Mouse (Mus musculus) embryonic fibroblast, embryonic 13.5 days (primary cell): ENCODE data around the gene Ppard. TPM values are rescaled to one million over a fixed set of nuclear protein-coding genes. Genes with fewer than 3 reads are reported as not detected.

ENCODE experiments used
- H3K27ac ChIP-seq: 2 replicates; pipeline ENCODE4 v1.5.1; 2012; ENCODE audit warnings: low read length, control low read depth, inconsistent platforms; ENCODE audit not compliant: insufficient read depth
- H3K4me1 ChIP-seq: 2 replicates; pipeline ENCODE4 v1.6.1; 2011; ENCODE audit warnings: low read length; ENCODE audit not compliant: control insufficient read depth, insufficient read depth
- H3K4me3 ChIP-seq: 2 replicates; pipeline ENCODE4 v1.5.1; 2011; ENCODE audit warnings: mild to moderate bottlenecking, control low read depth, low read length; ENCODE audit not compliant: insufficient read depth
- CTCF ChIP-seq: IDR thresholded peaks from 2 replicates; pipeline ENCODE4 v1.5.1; 2011; ENCODE audit warnings: mild to moderate bottlenecking, control low read depth, low read length, moderate library complexity, borderline replicate concordance; ENCODE audit not compliant: insufficient read depth
- POLR2A ChIP-seq: IDR thresholded peaks from 2 replicates; pipeline ENCODE4 v1.6.1; 2011; ENCODE audit warnings: low read depth, mild to moderate bottlenecking, control low read depth, low read length, moderate library complexity
- polyA plus RNA-seq: library from polyadenylated mRNA; stranded (reverse); fragments of >200 nt; gene quantifications from 2 replicates; pipeline ENCODE4 v1.2.4, GENCODE M21; 2011; ENCODE audit warnings: low read depth; ENCODE audit not compliant: missing spikeins, insufficient read length

Gene Ppard
- polyA plus RNA-seq, 1 experiment = 31.6 TPM

DNA sequence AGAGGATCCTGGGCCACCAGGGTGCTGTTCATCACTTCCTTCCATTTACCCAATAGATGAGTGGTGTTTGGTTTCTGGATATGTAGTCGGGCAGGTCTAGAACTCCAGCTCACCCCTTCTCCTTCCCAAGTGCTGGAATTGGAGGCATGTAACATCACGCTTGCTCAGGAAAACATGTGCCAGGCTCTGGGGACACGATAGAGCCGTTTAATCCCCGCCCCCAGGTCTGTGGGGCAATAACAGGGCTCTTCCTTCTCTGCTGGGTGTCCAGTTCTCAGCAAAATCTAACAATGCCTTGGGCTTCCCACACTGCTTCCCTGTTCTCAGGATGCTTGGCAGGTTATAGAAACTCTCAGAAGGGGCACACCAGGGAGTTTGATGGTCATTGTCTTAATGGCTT lies 4.9 kb downstream of the Ppard start:
- TF ChIP-seq POLR2A (no peak), CTCF (no peak)
- Histone ChIP-seq H3K27ac (no peak overlapping the region), H3K4me3 (no peak overlapping the region), H3K4me1 (peaks cover 5% of the 10 kb centered on the region; the same call in 1 of the 2 replicates)

DNA sequence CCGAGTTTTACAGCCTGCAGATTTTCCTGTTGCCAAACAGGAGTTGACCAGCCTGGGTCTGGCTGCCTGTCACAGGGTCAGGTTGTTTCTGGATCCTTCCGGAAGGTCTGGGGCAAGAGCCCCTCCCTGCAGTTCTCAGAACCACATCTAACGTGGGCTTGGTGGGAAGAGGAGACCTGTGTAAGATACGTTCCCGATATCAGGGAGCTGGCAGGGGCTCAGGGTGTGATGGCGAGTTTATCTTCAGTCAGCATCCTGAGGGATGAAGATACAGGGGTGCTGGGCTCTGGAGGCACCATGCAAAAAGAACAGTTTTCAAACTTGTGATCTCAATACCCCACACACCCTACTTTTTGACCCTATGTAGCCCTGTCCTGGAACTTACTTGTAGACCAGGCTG lies 5.4 kb downstream of the Ppard start:
- Histone ChIP-seq H3K4me1 (peaks cover 5% of the 10 kb centered on the region; the same call in 1 of the 2 replicates), H3K27ac (no peak overlapping the region), H3K4me3 (no peak overlapping the region)
- TF ChIP-seq CTCF (no peak), POLR2A (no peak)

DNA sequence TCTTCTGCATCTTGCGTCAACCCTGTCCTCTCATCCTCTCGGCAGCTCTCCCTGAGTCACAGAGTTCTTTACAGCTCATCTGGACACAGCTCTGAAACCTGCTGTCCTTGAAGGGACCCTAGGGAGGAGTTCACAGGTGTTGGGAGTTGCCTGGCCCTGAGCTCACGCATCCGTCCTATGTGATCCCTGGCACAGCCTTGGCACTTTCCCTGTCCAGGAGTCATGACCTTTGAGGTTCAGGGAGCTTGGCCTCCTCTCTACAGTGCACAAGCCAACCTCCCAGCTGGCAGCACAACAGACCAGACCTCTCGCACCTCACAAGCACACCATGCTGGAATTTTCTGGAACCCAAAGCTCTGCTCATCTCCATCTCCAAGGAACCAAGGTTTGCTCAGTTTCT lies 8.3 kb downstream of the Ppard start:
- no peak overlapping the region for H3K4me3 ChIP-seq
- no peak overlapping the region for H3K27ac ChIP-seq
- no peaks in the 10 kb centered on the region for H3K4me1 ChIP-seq
- TF ChIP-seq CTCF (no peak), POLR2A (no peak)

DNA sequence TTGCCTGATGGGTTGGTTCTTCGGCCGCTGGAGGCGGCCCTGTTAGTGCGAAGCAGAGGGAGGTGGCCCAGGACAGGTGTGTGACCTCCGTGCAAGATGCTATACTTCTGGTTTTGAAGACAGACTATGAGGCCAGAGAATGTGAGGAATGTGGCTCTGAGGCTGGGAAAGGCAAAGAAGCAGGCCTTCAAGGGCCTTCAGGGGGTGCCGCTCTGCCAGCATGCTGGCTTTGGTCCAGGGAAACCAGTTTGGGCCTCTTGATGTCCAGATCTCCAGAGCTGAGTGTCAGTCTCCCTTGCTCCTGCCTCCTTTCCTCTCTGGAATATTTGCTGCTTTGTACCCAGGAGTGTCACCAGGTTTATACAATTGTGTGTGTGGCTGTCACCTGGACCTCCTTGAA lies 9.8 kb downstream of the Ppard start:
- TF ChIP-seq CTCF = no peak
- TF ChIP-seq POLR2A = no peak
- Histone ChIP-seq H3K27ac (no peak overlapping the region), H3K4me1 (peaks cover 4% of the 10 kb centered on the region; the same call in 1 of the 2 replicates), H3K4me3 (no peak overlapping the region)

DNA sequence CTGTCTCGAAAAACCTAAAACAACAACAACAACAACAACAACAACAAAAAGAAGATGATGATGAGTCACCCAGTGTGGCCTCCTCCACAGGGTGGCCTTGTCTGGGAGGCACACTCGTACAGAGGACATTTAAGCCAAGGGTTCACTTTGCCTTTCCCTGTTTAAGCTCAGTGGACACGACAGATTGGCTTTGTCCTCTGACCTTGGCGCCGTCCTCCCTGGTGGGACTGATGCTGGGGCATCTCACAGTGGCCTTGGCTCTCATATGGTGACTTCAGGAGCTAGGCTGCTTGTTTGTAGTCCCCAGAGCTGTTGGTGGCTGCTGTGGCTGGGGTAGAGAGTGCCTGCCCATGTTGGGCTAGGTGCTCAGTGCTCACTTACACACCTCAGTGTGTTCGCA lies 11.7 kb downstream of the Ppard start:
- no peak overlapping the region for H3K4me3 ChIP-seq
- peaks cover 7% of the 10 kb centered on the region for H3K4me1 ChIP-seq
- TF ChIP-seq POLR2A = no peak
- TF ChIP-seq CTCF = no peak
- H3K27ac ChIP-seq = no peak overlapping the region

DNA sequence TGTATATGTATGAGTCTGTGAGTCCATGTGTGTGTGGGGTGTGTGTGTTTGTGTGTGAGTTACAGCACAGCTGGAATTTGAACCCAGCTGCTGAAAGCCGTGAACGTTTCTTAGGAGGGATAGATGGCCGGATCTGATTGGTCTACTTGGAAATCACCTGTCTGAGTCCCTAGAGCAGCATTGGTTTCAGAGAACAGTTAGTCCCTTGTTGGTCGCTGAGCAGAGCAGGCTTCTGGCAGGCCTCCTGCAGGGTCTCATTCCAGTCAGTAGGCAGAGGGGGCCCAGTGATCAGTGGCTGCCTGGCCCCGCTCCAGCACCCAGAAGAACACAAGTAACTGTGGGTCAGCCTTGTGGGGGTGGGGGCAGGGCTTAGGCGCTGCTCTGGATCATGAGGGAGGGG lies 12.2 kb downstream of the Ppard start:
- Histone ChIP-seq H3K4me1 (peaks cover 7% of the 10 kb centered on the region), H3K27ac (no peak overlapping the region), H3K4me3 (no peak overlapping the region)
- TF ChIP-seq POLR2A (no peak), CTCF (no peak)

DNA sequence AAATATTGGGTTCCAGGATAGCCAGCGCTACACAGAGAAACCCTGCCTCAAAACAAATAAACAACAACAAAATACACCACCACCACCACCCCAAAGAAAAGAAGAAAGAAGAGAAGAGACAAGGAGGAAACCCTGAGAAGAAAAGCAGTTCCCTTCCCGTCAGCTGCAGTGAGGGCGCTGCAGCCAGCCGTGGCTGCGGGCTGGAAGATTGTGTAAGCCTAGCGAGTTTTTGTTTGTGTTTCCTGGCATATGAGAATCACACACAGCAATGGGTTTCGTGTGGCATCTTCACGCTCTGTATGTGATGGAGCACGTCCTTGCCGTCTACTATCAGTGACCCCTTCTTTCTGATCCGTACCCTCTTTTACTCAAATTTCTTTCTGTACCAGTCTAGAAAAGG lies 14.1 kb downstream of the Ppard start:
- TF ChIP-seq POLR2A = no peak
- no peak for TF ChIP-seq CTCF
- H3K4me1 ChIP-seq = peaks cover 9% of the 10 kb centered on the region
- no peak overlapping the region for H3K4me3 ChIP-seq
- H3K27ac ChIP-seq = no peak overlapping the region

DNA sequence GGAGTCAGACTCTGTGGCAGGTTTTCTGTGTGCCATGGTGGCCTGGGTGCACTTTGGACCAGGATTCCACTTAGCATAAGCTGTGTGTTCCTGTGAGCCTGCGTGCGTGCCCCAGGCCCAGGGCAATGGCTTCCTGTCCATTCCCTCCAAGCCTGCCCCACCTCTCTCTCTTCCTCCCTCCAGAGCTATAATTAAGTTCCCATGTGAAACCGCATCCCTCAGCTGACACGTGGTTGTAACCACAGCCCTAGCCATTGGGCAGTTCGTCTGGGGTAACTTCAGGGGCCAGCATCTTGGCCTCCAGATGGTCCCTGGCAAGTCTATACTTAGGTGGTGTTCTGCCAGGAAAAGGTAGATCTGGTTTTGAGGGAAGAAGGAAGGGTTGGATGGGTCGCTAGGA lies 15.1 kb downstream of the Ppard start:
- no peak overlapping the region for H3K4me3 ChIP-seq
- no peak overlapping the region for H3K27ac ChIP-seq
- peaks cover 9% of the 10 kb centered on the region for H3K4me1 ChIP-seq
- TF ChIP-seq CTCF (no peak), POLR2A (no peak)

DNA sequence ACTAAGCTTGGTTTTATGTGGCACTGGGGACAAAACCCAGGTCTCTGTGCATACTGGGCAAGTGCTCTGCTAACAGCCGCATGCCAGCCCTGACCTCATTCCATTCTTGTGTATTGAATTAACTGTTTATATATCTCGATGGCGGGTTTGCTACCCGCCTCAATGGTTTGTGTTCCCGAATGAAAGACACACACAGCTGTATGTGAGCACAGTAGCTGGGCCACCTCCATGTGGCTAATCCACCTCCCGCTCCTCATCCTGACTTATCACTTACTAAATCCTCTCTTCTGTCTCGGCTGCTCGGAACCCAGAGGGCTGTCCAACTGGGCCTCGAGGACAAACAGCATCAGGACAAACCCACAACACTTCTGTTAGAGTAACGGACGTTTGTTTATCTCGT lies 16.6 kb downstream of the Ppard start:
- no peak for TF ChIP-seq POLR2A
- no peak for TF ChIP-seq CTCF
- peaks cover 9% of the 10 kb centered on the region for H3K4me1 ChIP-seq
- no peak overlapping the region for H3K27ac ChIP-seq
- H3K4me3 ChIP-seq = no peak overlapping the region

DNA sequence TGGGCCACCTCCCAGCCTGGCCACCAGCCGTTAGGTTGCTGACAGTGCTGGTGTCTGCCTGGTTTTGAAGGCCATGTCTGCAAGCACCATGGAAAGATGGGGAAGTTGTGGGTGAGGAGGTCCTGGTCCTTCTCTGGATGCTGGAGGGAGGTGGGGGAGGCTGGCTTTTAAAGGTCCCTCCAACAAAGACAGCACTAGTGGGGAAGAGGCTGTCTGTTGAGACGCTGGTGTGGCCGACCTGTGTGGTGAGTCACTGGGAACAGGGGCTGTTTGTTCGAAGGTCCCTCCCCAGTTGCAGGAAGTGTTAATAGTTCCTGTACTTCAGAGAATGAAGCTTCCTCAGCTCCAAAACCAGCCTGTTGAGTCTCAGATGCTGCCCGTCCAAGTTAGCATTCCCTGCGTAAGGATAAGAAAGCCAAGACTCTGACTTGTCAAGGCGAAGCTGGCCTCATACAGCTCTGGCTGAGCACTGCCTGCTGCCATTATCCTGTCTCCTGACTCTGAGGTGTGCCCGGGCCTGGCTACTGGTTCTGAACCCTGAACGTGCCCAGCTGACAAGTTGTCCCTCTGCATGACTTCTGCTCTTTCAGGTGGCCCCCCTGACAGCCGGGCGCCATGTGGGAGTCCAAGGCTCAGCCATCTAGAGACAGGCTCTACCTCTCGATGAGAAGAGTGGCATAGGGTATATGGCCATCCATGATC lies 19.2 kb downstream of the Ppard start:
- TF ChIP-seq CTCF = no peak
- no peak for TF ChIP-seq POLR2A
- Histone ChIP-seq H3K4me1 (peaks cover 18% of the 10 kb centered on the region), H3K4me3 (no peak overlapping the region), H3K27ac (no peak overlapping the region)

DNA sequence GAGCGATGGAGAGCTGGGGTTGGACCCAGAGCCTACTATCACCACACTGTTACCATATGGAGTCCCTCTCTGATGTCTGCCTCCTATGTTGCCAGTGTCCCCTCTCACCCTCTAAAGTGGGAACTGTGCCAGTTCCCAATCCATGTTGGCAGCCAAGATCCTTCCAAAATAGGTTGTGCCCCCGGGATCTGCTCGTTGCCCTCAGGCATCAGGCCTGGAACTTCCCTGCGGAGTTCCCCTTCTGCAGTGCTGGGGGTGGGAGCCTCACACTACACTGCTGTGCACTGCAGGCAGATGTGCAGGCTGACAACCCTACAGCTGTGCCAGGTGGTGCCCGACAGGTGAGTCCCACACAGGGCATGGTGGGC lies 19.8 kb downstream of the Ppard start:
- Histone ChIP-seq H3K27ac (no peak overlapping the region), H3K4me3 (no peak overlapping the region), H3K4me1 (peaks cover 16% of the 10 kb centered on the region)
- no peak for TF ChIP-seq POLR2A
- TF ChIP-seq CTCF = no peak

DNA sequence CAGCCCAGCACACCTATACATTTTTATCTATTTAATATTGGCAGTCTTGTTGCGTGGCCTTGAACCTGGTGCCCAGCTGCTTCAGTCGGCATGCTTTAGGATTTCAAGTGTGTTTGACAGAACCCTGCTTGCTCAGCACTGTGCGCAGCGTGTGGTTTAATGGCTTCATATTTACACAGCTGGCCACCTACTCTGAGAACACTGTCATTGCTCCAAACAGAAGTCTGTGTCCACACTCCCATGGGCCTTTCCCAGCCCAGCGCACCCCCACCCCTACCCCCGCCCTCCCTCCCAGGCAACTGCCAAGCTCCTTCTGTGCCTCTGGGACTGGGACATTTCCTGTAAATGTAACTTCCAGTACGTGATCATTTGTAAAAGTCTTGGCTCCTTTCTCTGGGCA lies 20.7 kb downstream of the Ppard start:
- no peak overlapping the region for H3K4me3 ChIP-seq
- H3K4me1 ChIP-seq = peaks cover 19% of the 10 kb centered on the region
- no peak overlapping the region for H3K27ac ChIP-seq
- no peak for TF ChIP-seq POLR2A
- TF ChIP-seq CTCF = no peak
